In the genomic region with DNA sequence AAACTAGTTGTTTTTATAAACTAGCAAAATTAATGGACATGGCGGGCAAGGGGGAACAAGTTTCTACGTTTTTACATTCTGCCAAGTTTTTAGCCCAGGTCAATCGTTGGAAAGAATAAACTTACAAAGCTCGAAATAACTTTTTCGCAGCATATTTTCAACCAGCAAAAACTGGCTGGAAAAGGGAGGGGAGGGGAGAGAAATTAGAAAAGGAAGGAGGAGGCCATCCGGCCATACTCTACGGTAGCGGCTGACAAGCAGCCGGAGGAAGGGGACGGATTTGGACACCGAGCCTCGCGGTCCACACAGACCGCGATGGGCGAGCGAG, we compare ENCODE assay signal across 8 mouse cellular contexts. TPM values are rescaled to one million over a fixed set of nuclear protein-coding genes. Genes with fewer than 3 reads are reported as not detected.
DNase-seq lines count a peak whose midpoint lies in the region; ATAC-seq and TF ChIP-seq lines count a peak whose summit lies in the region.

No protein-coding gene starts in this region.

- no peak for ATAC-seq in heart, embryonic 13.5 days (ENCODE audit: extremely low read depth, insufficient number of reproducible peaks, low FRiP score, low TSS enrichment)
- no peak for ATAC-seq in forebrain, postnatal 0 days
- ATAC-seq in liver, postnatal 0 days: no peak

- H3K9me3 ChIP-seq in heart, embryonic 13.5 days: no peaks in the 10 kb centered on the region
- H3K9me3 ChIP-seq in ES-Bruce4 (replicated peaks; ENCODE audit: control insufficient read depth, insufficient read depth, low read length, poor library complexity, severe bottlenecking): no peaks in the 10 kb centered on the region
- H3K9me3 ChIP-seq in forebrain, postnatal 0 days (ENCODE audit: low read length): no peaks in the 10 kb centered on the region
- H3K9me3 ChIP-seq in liver, postnatal 0 days (ENCODE audit: low read length): no peaks in the 10 kb centered on the region

- H3K27ac ChIP-seq in heart, embryonic 13.5 days (replicated peaks): peak overlapping the region; percentile 96
- H3K27ac ChIP-seq in ES-Bruce4 (ENCODE audit: insufficient read depth, low read length): no peak overlapping the region
- peak overlapping the region; percentile 93 for H3K27ac ChIP-seq in forebrain, postnatal 0 days (ENCODE audit: low read depth, low read length)
- H3K27ac ChIP-seq in liver, postnatal 0 days (ENCODE audit: low read depth): peak overlapping the region; percentile 88

- H3K4me3 ChIP-seq in heart, embryonic 13.5 days: peak overlapping the region; percentile 100
- peak overlapping the region; percentile 95 for H3K4me3 ChIP-seq in ES-Bruce4 (ENCODE audit: low read depth, low read length)
- H3K4me3 ChIP-seq in forebrain, postnatal 0 days (ENCODE audit: low read depth, low read length): peak overlapping the region; percentile 99
- H3K4me3 ChIP-seq in liver, postnatal 0 days (ENCODE audit: low read depth, low read length): peak overlapping the region; percentile 92

- H3K27me3 ChIP-seq in heart, embryonic 13.5 days (replicated peaks): no peaks in the 10 kb centered on the region
- no peaks in the 10 kb centered on the region for H3K27me3 ChIP-seq in ES-Bruce4 (ENCODE audit: control insufficient read depth, insufficient read depth, low read length, poor library complexity, severe bottlenecking)
- no peaks in the 10 kb centered on the region for H3K27me3 ChIP-seq in forebrain, postnatal 0 days (ENCODE audit: insufficient read depth, low read length)
- H3K27me3 ChIP-seq in liver, postnatal 0 days (ENCODE audit: insufficient read depth, low read length): no peaks in the 10 kb centered on the region

- peak overlapping the region; percentile 87 for H3K4me2 ChIP-seq in heart, embryonic 13.5 days
- H3K4me2 ChIP-seq in forebrain, postnatal 0 days (ENCODE audit: low read depth): peak overlapping the region; percentile 62
- peak overlapping the region; percentile 73 for H3K4me2 ChIP-seq in liver, postnatal 0 days (ENCODE audit: low read depth, low read length)

- no peak for TF ChIP-seq POLR2A in ES-Bruce4 (IDR thresholded peaks at IDR 0.05; ENCODE audit: insufficient read depth, low read length)

- intact Hi-C loops in heart, postnatal 14 days (cut with DNase I): no loop called here

- no peak for DNase-seq in heart, postnatal 14 days
- DNase-seq in forebrain, postnatal 0 days: no peak
- no peak for DNase-seq in liver, postnatal 0 days
- no peak for DNase-seq in MN1 (ENCODE audit: low spot score)
- no peak for DNase-seq in right cerebral cortex, postnatal 25 days
- no peak for DNase-seq in urinary bladder, postnatal 10 days (ENCODE audit: low spot score)

- peak overlapping the region; percentile 98 for H3K9ac ChIP-seq in heart, embryonic 13.5 days
- peak overlapping the region; percentile 99 for H3K9ac ChIP-seq in ES-Bruce4 (ENCODE audit: low read depth, poor library complexity, severe bottlenecking)
- peak overlapping the region; percentile 96 for H3K9ac ChIP-seq in forebrain, postnatal 0 days
- H3K9ac ChIP-seq in liver, postnatal 0 days (replicated peaks): peak overlapping the region; percentile 91

- TF ChIP-seq EP300 in ES-Bruce4 (IDR thresholded peaks at IDR 0.05; ENCODE audit: insufficient read depth, low read depth, low read length): no peak
- no peak for TF ChIP-seq EP300 in liver, postnatal 0 days (IDR thresholded peaks at IDR 0.05; ENCODE audit: low read depth)

- no peak for TF ChIP-seq CTCF in ES-Bruce4 (IDR thresholded peaks at IDR 0.05; ENCODE audit: low read depth, low read length)
- TF ChIP-seq CTCF in forebrain, postnatal 0 days (IDR thresholded peaks at IDR 0.05; ENCODE audit: low read depth): no peak
- TF ChIP-seq CTCF in liver, postnatal 0 days (IDR thresholded peaks at IDR 0.05; ENCODE audit: low read depth): no peak

- WGBS in heart, embryonic 13.5 days: under 1% methylated on average over 17 of the region's 17 CpGs
- under 1% methylated on average over 17 of the region's 17 CpGs for WGBS in forebrain, postnatal 0 days
- WGBS in liver, postnatal 0 days (ENCODE audit: insufficient replicate concordance): under 1% methylated on average over 17 of the region's 17 CpGs

- peaks cover 14% of the 10 kb centered on the region for H3K4me1 ChIP-seq in heart, embryonic 13.5 days
- no peaks in the 10 kb centered on the region for H3K4me1 ChIP-seq in ES-Bruce4 (ENCODE audit: control insufficient read depth, insufficient read depth, low read length)
- peaks cover 6% of the 10 kb centered on the region; the same call in 1 of the 2 replicates for H3K4me1 ChIP-seq in forebrain, postnatal 0 days (ENCODE audit: insufficient read depth)
- H3K4me1 ChIP-seq in liver, postnatal 0 days (ENCODE audit: insufficient read depth): peaks cover 21% of the 10 kb centered on the region

- peaks cover 34% of the 10 kb centered on the region for H3K36me3 ChIP-seq in heart, embryonic 13.5 days
- peaks cover 28% of the 10 kb centered on the region for H3K36me3 ChIP-seq in ES-Bruce4 (ENCODE audit: control insufficient read depth, insufficient read depth, low read length, poor library complexity, severe bottlenecking)
- H3K36me3 ChIP-seq in forebrain, postnatal 0 days (ENCODE audit: insufficient read depth): peaks cover 28% of the 10 kb centered on the region
- H3K36me3 ChIP-seq in liver, postnatal 0 days (replicated peaks; ENCODE audit: insufficient read depth, low read length): peaks cover 31% of the 10 kb centered on the region

RNA-seq across cellular contexts. Expression of a gene that starts 0.7 kb away (rescaled TPM):
- 89.0 and 97.0 TPM in 2 replicates for polyA plus RNA-seq in heart, embryonic 13.5 days (2015; fragmentation: Nextera tagmentation; extraction: Ambion mirVana)
- total RNA-seq in heart, postnatal 14 days (2021): 10 to 100 TPM; 46.5 to 52.1 TPM
- 137 and 150 TPM in 2 replicates for polyA plus RNA-seq in ES-Bruce4 (2011; ENCODE audit: insufficient read depth, insufficient read length, low read depth, missing spikeins)
- 36.4 and 48.8 TPM in 2 replicates for total RNA-seq in forebrain, postnatal 0 days (2014; rRNA removed)
- polyA plus RNA-seq in forebrain, postnatal 0 days (2015; fragmentation: Nextera tagmentation; extraction: Ambion mirVana): 71.1 and 75.6 TPM in 2 replicates
- polyA plus RNA-seq in liver, postnatal 0 days (2015; fragmentation: Nextera tagmentation; extraction: Ambion mirVana): 48.9 and 55.1 TPM in 2 replicates

RNA-seq across cellular contexts. Expression of a gene that starts 43.5 kb away (rescaled TPM):
- 27.5 and 30.4 TPM in 2 replicates for polyA plus RNA-seq in heart, embryonic 13.5 days (2015; fragmentation: Nextera tagmentation; extraction: Ambion mirVana)
- total RNA-seq in heart, postnatal 14 days (2021): 10 to 100 TPM; 11.7 to 14.2 TPM
- 41.9 and 47.5 TPM in 2 replicates for polyA plus RNA-seq in ES-Bruce4 (2011; ENCODE audit: insufficient read depth, insufficient read length, low read depth, missing spikeins)
- total RNA-seq in forebrain, postnatal 0 days (2014; rRNA removed): 43.7 and 53.4 TPM in 2 replicates
- 27.9 and 37.8 TPM in 2 replicates for polyA plus RNA-seq in forebrain, postnatal 0 days (2015; fragmentation: Nextera tagmentation; extraction: Ambion mirVana)
- polyA plus RNA-seq in liver, postnatal 0 days (2015; fragmentation: Nextera tagmentation; extraction: Ambion mirVana): 13.4 and 14.6 TPM in 2 replicates

RNA-seq across cellular contexts. Expression of a gene that starts 43.5 kb away (rescaled TPM):
- polyA plus RNA-seq in heart, embryonic 13.5 days (2015; fragmentation: Nextera tagmentation; extraction: Ambion mirVana): 0.94 and 1.2 TPM in 2 replicates
- total RNA-seq in heart, postnatal 14 days (2021): 1 to 10 TPM; 1.3 to 1.4 TPM
- 0.97 and 1.4 TPM in 2 replicates for polyA plus RNA-seq in ES-Bruce4 (2011; ENCODE audit: insufficient read depth, insufficient read length, low read depth, missing spikeins)
- total RNA-seq in forebrain, postnatal 0 days (2014; rRNA removed): 3.2 and 5.7 TPM in 2 replicates
- polyA plus RNA-seq in forebrain, postnatal 0 days (2015; fragmentation: Nextera tagmentation; extraction: Ambion mirVana): 2.2 and 3.0 TPM in 2 replicates
- polyA plus RNA-seq in liver, postnatal 0 days (2015; fragmentation: Nextera tagmentation; extraction: Ambion mirVana): 0.69 and 0.76 TPM in 2 replicates
